ENCODE assay signal across 8 mouse cellular contexts in genomic region chr13:21790601-21791283, GRCm38 (mm10). TPM values are rescaled to one million over a fixed set of nuclear protein-coding genes. Genes with fewer than 3 reads are reported as not detected.
DNase-seq lines count a peak whose midpoint lies in the region; ATAC-seq lines count a peak whose summit lies in the region.

No protein-coding gene starts in this region.

- H3K4me2 ChIP-seq in embryonic facial prominence, embryonic 12.5 days (replicated peaks), result peak overlapping the region; percentile 36
- peak overlapping the region; percentile 40 for H3K4me2 ChIP-seq in neural tube, embryonic 14.5 days (ENCODE audit: low read depth, low read length)

- H3K4me1 ChIP-seq in embryonic facial prominence, embryonic 12.5 days, result peaks cover 17% of the 10 kb centered on the region
- peaks cover 26% of the 10 kb centered on the region for H3K4me1 ChIP-seq in limb, embryonic 10.5 days
- peaks cover 12% of the 10 kb centered on the region for H3K4me1 ChIP-seq in neural tube, embryonic 14.5 days (ENCODE audit: control insufficient read depth, insufficient read depth, low read length)

- H3K9me3 ChIP-seq in embryonic facial prominence, embryonic 12.5 days, result no peaks in the 10 kb centered on the region
- H3K9me3 ChIP-seq in limb, embryonic 10.5 days (replicated peaks), result no peaks in the 10 kb centered on the region
- H3K9me3 ChIP-seq in neural tube, embryonic 14.5 days (ENCODE audit: control insufficient read depth, low read length), result no peaks in the 10 kb centered on the region

- no peak for ATAC-seq in embryonic facial prominence, embryonic 12.5 days (ENCODE audit: insufficient number of reproducible peaks, insufficient read depth, low FRiP score, low TSS enrichment)
- no peak for ATAC-seq in neural tube, embryonic 14.5 days (ENCODE audit: low read depth)

- peak; percentile 19 for DNase-seq in left cerebral cortex, postnatal 4 days
- DNase-seq in left cerebral cortex, postnatal 10 days (ENCODE audit: extremely low spot score in 1 of 2, low spot score in 2 of 2), result no peak
- peak; percentile 46 for DNase-seq in limb, embryonic 10.5 days (ENCODE audit: low spot score)
- no peak for DNase-seq in left cerebral cortex, postnatal 14 days (ENCODE audit: low spot score in 2 of 2)
- DNase-seq in layer of hippocampus, adult 9-10 months (ENCODE audit: low spot score), result no peak
- DNase-seq in urinary bladder, postnatal 4 days (ENCODE audit: low spot score in 2 of 2), result no peak

- WGBS in embryonic facial prominence, embryonic 12.5 days, result 11% methylated on average over 16 of the region's 18 CpGs
- WGBS in limb, embryonic 10.5 days, result 9% methylated on average over 18 of the region's 18 CpGs
- WGBS in neural tube, embryonic 14.5 days, result 7% methylated on average over 17 of the region's 18 CpGs

- H3K27ac ChIP-seq in embryonic facial prominence, embryonic 12.5 days, result peak overlapping the region; percentile 3; the same call in 1 of the 2 replicates
- H3K27ac ChIP-seq in limb, embryonic 10.5 days, result peak overlapping the region; percentile 84
- no peak overlapping the region for H3K27ac ChIP-seq in neural tube, embryonic 14.5 days (ENCODE audit: low read depth, low read length)

- intact Hi-C loops in left cerebral cortex, postnatal 4 days (cut with DNase I), result no loop called here
- intact Hi-C loops in left cerebral cortex, postnatal 10 days (cut with DNase I), result no loop called here
- intact Hi-C loops in left cerebral cortex, postnatal 14 days (cut with DNase I), result no loop called here

- H3K9ac ChIP-seq in embryonic facial prominence, embryonic 12.5 days, result peak overlapping the region; percentile 41; the same call in 1 of the 2 replicates
- no peak overlapping the region for H3K9ac ChIP-seq in neural tube, embryonic 14.5 days (replicated peaks; ENCODE audit: low read depth, low read length)

- H3K36me3 ChIP-seq in embryonic facial prominence, embryonic 12.5 days, result no peaks in the 10 kb centered on the region
- no peaks in the 10 kb centered on the region for H3K36me3 ChIP-seq in limb, embryonic 10.5 days
- H3K36me3 ChIP-seq in neural tube, embryonic 14.5 days (ENCODE audit: control insufficient read depth, insufficient read depth, low read length), result no peaks in the 10 kb centered on the region

- H3K4me3 ChIP-seq in embryonic facial prominence, embryonic 12.5 days, result peak overlapping the region; percentile 23; the same call in 1 of the 2 replicates
- H3K4me3 ChIP-seq in limb, embryonic 10.5 days, result peak overlapping the region; percentile 38
- no peak overlapping the region for H3K4me3 ChIP-seq in neural tube, embryonic 14.5 days (ENCODE audit: low read depth, low read length)

- H3K27me3 ChIP-seq in embryonic facial prominence, embryonic 12.5 days, result no peaks in the 10 kb centered on the region
- no peaks in the 10 kb centered on the region for H3K27me3 ChIP-seq in limb, embryonic 10.5 days (ENCODE audit: low read depth, poor library complexity, severe bottlenecking)
- no peaks in the 10 kb centered on the region for H3K27me3 ChIP-seq in neural tube, embryonic 14.5 days (ENCODE audit: control insufficient read depth, insufficient read depth, low read length)

RNA-seq across cellular contexts. Expression of gene Hist1h2bp, which starts 3.5 kb away (rescaled TPM):
- total RNA-seq in left cerebral cortex, postnatal 4 days (2021), result 10 to 100 TPM; 41.6 to 49.7 TPM
- total RNA-seq in left cerebral cortex, postnatal 10 days (2021), result 10 to 100 TPM; 16.5 to 17.0 TPM
- polyA plus RNA-seq in embryonic facial prominence, embryonic 12.5 days (2016; fragmentation: Nextera tagmentation; extraction: Ambion mirVana), result 1.5 and 1.8 TPM in 2 replicates
- 3.4 and 5.5 TPM in 2 replicates for polyA plus RNA-seq in limb, embryonic 10.5 days (2016; fragmentation: Nextera tagmentation; extraction: Ambion mirVana)
- polyA plus RNA-seq in neural tube, embryonic 14.5 days (2014; fragmentation: Nextera tagmentation; extraction: Ambion mirVana), result 0.54 TPM in 1 of 2 replicates, not detected in the other
- 10 to 100 TPM in 1 of 2 experiments, 1 to 10 TPM in 1; 6.7 to 11.2 TPM for total RNA-seq in left cerebral cortex, postnatal 14 days (2021)

RNA-seq across cellular contexts. Expression of gene Hist1h2an, which starts 3.7 kb away (rescaled TPM):
- total RNA-seq in left cerebral cortex, postnatal 4 days (2021), result 10 to 100 TPM; 13.0 to 15.8 TPM
- total RNA-seq in left cerebral cortex, postnatal 10 days (2021), result 1 to 10 TPM; 5.2 to 6.1 TPM
- 13.0 and 18.3 TPM in 2 replicates for polyA plus RNA-seq in embryonic facial prominence, embryonic 12.5 days (2016; fragmentation: Nextera tagmentation; extraction: Ambion mirVana)
- polyA plus RNA-seq in limb, embryonic 10.5 days (2016; fragmentation: Nextera tagmentation; extraction: Ambion mirVana), result 5.4 and 9.9 TPM in 2 replicates
- not detected in 2 replicates for polyA plus RNA-seq in neural tube, embryonic 14.5 days (2014; fragmentation: Nextera tagmentation; extraction: Ambion mirVana)
- 1 to 10 TPM; 2.5 to 6.9 TPM for total RNA-seq in left cerebral cortex, postnatal 14 days (2021)

RNA-seq across cellular contexts. Expression of gene Hist1h3i, which starts 7.6 kb away (rescaled TPM):
- total RNA-seq in left cerebral cortex, postnatal 4 days (2021), result 100 to 1,000 TPM; 145 to 150 TPM
- 10 to 100 TPM; 53.5 to 57.3 TPM for total RNA-seq in left cerebral cortex, postnatal 10 days (2021)
- polyA plus RNA-seq in embryonic facial prominence, embryonic 12.5 days (2016; fragmentation: Nextera tagmentation; extraction: Ambion mirVana), result 144 and 172 TPM in 2 replicates
- 131 and 133 TPM in 2 replicates for polyA plus RNA-seq in limb, embryonic 10.5 days (2016; fragmentation: Nextera tagmentation; extraction: Ambion mirVana)
- polyA plus RNA-seq in neural tube, embryonic 14.5 days (2014; fragmentation: Nextera tagmentation; extraction: Ambion mirVana), result 21.5 and 30.1 TPM in 2 replicates
- 10 to 100 TPM; 51.4 to 75.0 TPM for total RNA-seq in left cerebral cortex, postnatal 14 days (2021)

RNA-seq across cellular contexts. Expression of gene Hist1h1b, which starts 10.3 kb away (rescaled TPM):
- total RNA-seq in left cerebral cortex, postnatal 4 days (2021), result 10 to 100 TPM; 55.3 to 56.6 TPM
- 10 to 100 TPM; 19.5 to 20.4 TPM for total RNA-seq in left cerebral cortex, postnatal 10 days (2021)
- 35.1 and 35.4 TPM in 2 replicates for polyA plus RNA-seq in embryonic facial prominence, embryonic 12.5 days (2016; fragmentation: Nextera tagmentation; extraction: Ambion mirVana)
- 33.1 and 40.9 TPM in 2 replicates for polyA plus RNA-seq in limb, embryonic 10.5 days (2016; fragmentation: Nextera tagmentation; extraction: Ambion mirVana)
- polyA plus RNA-seq in neural tube, embryonic 14.5 days (2014; fragmentation: Nextera tagmentation; extraction: Ambion mirVana), result 0.68 and 1.3 TPM in 2 replicates
- total RNA-seq in left cerebral cortex, postnatal 14 days (2021), result 10 to 100 TPM in 1 of 2 experiments, 1 to 10 TPM in 1; 7.6 to 10.5 TPM

RNA-seq across cellular contexts. Expression of gene Hist1h2bq, which starts 19.3 kb away (rescaled TPM):
- 100 to 1,000 TPM; 108 to 110 TPM for total RNA-seq in left cerebral cortex, postnatal 4 days (2021)
- 10 to 100 TPM; 48.3 to 50.2 TPM for total RNA-seq in left cerebral cortex, postnatal 10 days (2021)
- polyA plus RNA-seq in embryonic facial prominence, embryonic 12.5 days (2016; fragmentation: Nextera tagmentation; extraction: Ambion mirVana), result 35.6 and 40.3 TPM in 2 replicates
- 17.9 and 22.1 TPM in 2 replicates for polyA plus RNA-seq in limb, embryonic 10.5 days (2016; fragmentation: Nextera tagmentation; extraction: Ambion mirVana)
- 2.4 and 4.5 TPM in 2 replicates for polyA plus RNA-seq in neural tube, embryonic 14.5 days (2014; fragmentation: Nextera tagmentation; extraction: Ambion mirVana)
- 10 to 100 TPM; 43.6 to 56.5 TPM for total RNA-seq in left cerebral cortex, postnatal 14 days (2021)

Comparison
In these comparisons a context has a peak if more than half of its experiments do, and no peak if none do; other contexts are left out.
1. DNase-seq: peak in left cerebral cortex, postnatal 4 days (single experiment) and limb, embryonic 10.5 days (single experiment); none in left cerebral cortex, postnatal 10 days (0 of 2), left cerebral cortex, postnatal 14 days (0 of 2), layer of hippocampus, adult 9-10 months (single experiment) and urinary bladder, postnatal 4 days (0 of 2).